Mouse (Mus musculus): ENCODE data around the gene Ten1. TPM values are rescaled to one million over a fixed set of nuclear protein-coding genes. Genes with fewer than 3 reads are reported as not detected.

Ten1 gene
- polyA plus RNA-seq, 1 experiment from 2014 or later, result 54.9 TPM

DNA sequence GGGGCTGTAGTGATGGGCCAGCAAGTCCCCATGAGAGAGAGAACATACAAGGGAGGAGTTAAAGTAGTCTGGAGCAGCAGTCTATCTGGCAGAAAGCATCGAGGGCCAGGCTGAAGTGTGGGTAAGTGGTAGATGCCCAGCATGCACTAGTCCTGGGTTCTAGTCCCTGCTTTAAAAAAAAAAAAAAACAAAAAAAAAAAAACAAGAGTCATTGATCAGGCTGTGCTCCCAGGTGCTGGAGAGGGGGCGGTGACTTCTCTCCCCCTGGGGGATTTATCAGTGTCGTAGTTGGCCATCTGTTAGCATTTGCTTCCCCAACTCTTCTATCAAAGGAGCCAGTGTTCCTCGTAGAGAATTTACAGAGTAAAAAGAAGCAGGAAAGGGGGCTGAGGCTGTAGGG lies 8.0 kb downstream of the Ten1 start:
- Histone ChIP-seq H3K27ac (ENCODE audit: low read depth, low read length) (no peak overlapping the region), H3K27me3 (ENCODE audit: control insufficient read depth, insufficient read depth, low read length) (no peaks in the 10 kb centered on the region), H3K9me3 (ENCODE audit: control insufficient read depth, low read length) (no peaks in the 10 kb centered on the region), H3K4me2 (ENCODE audit: low read depth) (no peak overlapping the region), H3K36me3 (ENCODE audit: control insufficient read depth, insufficient read depth, low read length) (no peaks in the 10 kb centered on the region), H3K4me1 (ENCODE audit: control insufficient read depth, insufficient read depth, low read length) (no peaks in the 10 kb centered on the region), H3K9ac (ENCODE audit: low read length) (no peak overlapping the region), H3K4me3 (ENCODE audit: low read depth, low read length) (no peak overlapping the region)
- ATAC-seq (ENCODE audit: insufficient read depth, low FRiP score, low TSS enrichment) (no peak), DNase-seq (ENCODE audit: low spot score) (no peak)
- WGBS, result 66% methylated on average over 4 of the region's 4 CpGs

DNA sequence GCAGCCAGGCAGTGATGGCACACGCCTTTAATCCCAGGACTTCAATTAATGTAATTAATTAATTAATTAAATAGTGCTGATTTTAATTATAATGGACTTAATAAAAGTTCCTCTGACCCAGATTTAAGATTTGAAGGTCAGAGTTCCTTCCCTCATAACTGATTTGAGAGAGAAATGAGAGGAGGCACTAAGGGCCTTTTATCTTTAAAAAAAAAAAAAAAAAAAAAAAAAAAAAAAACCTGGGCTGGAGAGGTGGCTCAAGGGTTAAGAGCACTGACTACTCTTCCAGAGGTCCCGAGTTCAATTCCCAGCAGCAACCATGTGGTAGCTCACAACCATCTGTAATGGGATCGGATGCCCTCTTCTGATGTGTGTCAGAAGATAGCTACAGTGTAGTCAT lies 10.0 kb downstream of the Ten1 start:
- no peaks in the 10 kb centered on the region for H3K27me3 ChIP-seq (ENCODE audit: control insufficient read depth, insufficient read depth, low read length)
- H3K4me1 ChIP-seq (ENCODE audit: control insufficient read depth, insufficient read depth, low read length), result no peaks in the 10 kb centered on the region
- 80% methylated on average over 3 of the region's 3 CpGs for WGBS
- no peak overlapping the region for H3K4me2 ChIP-seq (ENCODE audit: low read depth)
- no peak overlapping the region for H3K4me3 ChIP-seq (ENCODE audit: low read depth, low read length)
- ATAC-seq (ENCODE audit: insufficient read depth, low FRiP score, low TSS enrichment) (no peak), DNase-seq (ENCODE audit: low spot score) (no peak)
- H3K36me3 ChIP-seq (ENCODE audit: control insufficient read depth, insufficient read depth, low read length), result no peaks in the 10 kb centered on the region
- no peak overlapping the region for H3K27ac ChIP-seq (ENCODE audit: low read depth, low read length)
- no peaks in the 10 kb centered on the region for H3K9me3 ChIP-seq (ENCODE audit: control insufficient read depth, low read length)
- no peak overlapping the region for H3K9ac ChIP-seq (ENCODE audit: low read length)

DNA sequence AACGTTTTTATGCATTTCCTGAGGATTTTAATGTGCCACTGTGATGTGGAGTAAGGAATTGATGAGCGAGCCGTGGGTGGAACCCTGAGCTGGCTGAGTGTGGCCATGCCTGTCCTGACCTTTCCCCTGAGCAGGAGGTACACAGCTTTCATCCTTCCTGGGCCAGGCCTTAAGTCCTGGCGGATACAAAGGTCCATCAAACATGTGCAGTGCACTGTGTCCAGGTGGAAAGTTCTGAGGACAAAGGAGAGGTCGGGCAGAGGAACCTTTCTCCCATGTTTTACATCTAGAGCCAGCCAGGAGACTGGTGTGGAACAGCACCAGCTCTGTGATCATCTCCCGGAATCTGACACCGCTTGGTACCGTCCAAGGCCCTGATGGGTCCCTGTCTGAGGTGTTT lies 10.6 kb downstream of the Ten1 start:
- no peak for ATAC-seq (ENCODE audit: insufficient read depth, low FRiP score, low TSS enrichment)
- no peak overlapping the region for H3K4me3 ChIP-seq (ENCODE audit: low read depth, low read length)
- 79% methylated on average over 8 of the region's 8 CpGs for WGBS

DNA sequence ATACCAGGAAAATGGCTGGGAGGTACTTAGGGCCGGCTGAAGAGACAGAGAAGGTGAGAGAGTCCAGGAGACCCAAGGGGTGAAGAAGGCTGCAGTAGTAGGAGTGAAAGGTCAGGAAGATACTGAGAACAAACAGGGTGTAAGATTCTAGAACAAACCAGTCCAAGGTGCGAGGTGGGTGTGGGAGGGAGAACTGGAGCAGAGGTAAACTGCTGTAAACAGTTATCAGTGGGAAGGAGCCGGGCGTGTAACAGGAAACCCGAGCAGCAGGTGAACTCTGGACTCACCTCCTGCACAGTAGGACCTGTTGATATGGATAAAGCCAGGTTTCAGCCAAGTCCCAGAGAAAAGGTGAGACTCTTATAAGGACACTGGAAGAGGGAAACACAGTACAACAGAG lies 12.0 kb downstream of the Ten1 start:
- no peak overlapping the region for H3K4me3 ChIP-seq (ENCODE audit: low read depth, low read length)
- no peak for DNase-seq (ENCODE audit: low spot score)

More for the DNA sequence above, 10.6 kb downstream of the Ten1 start:
- H3K4me1 ChIP-seq (ENCODE audit: control insufficient read depth, insufficient read depth, low read length), result no peaks in the 10 kb centered on the region
- no peaks in the 10 kb centered on the region for H3K27me3 ChIP-seq (ENCODE audit: control insufficient read depth, insufficient read depth, low read length)
- H3K4me2 ChIP-seq (ENCODE audit: low read depth), result no peak overlapping the region
- H3K36me3 ChIP-seq (ENCODE audit: control insufficient read depth, insufficient read depth, low read length), result no peaks in the 10 kb centered on the region
- H3K27ac ChIP-seq (ENCODE audit: low read depth, low read length), result no peak overlapping the region
- H3K9ac ChIP-seq (ENCODE audit: low read length), result no peak overlapping the region
- no peak for DNase-seq (ENCODE audit: low spot score)
- no peaks in the 10 kb centered on the region for H3K9me3 ChIP-seq (ENCODE audit: control insufficient read depth, low read length)

DNA sequence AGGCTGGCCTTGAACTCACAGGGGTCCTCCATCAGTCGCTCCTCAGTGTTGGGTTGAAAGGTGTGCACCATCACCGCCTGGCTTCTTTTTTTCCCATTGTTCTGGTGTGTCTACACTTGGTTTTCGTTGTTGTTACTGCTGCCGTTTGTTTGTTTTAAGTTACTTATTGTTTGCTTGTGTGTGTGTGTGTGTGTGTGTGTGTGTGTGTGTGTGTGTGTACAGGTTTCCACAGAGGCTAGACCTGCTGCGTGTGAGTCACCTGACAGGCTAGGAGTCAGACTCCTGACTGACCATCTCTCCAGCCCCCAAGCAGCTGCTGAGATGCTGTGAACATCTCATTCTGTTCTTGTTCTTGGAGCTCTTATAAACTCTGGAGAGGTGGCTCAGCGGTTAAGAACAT lies 14.2 kb downstream of the Ten1 start:
- no peak overlapping the region for H3K27ac ChIP-seq (ENCODE audit: low read depth, low read length)
- ATAC-seq (ENCODE audit: insufficient read depth, low FRiP score, low TSS enrichment) (no peak), DNase-seq (ENCODE audit: low spot score) (no peak)
- H3K27me3 ChIP-seq (ENCODE audit: control insufficient read depth, insufficient read depth, low read length), result no peaks in the 10 kb centered on the region
- H3K4me2 ChIP-seq (ENCODE audit: low read depth), result no peak overlapping the region
- 86% methylated on average over 6 of the region's 6 CpGs for WGBS
- H3K4me3 ChIP-seq (ENCODE audit: low read depth, low read length), result no peak overlapping the region
- no peaks in the 10 kb centered on the region for H3K4me1 ChIP-seq (ENCODE audit: control insufficient read depth, insufficient read depth, low read length)
- H3K36me3 ChIP-seq (ENCODE audit: control insufficient read depth, insufficient read depth, low read length), result no peaks in the 10 kb centered on the region
- H3K9ac ChIP-seq (ENCODE audit: low read length), result no peak overlapping the region
- no peaks in the 10 kb centered on the region for H3K9me3 ChIP-seq (ENCODE audit: control insufficient read depth, low read length)

More for the DNA sequence above, 12.0 kb downstream of the Ten1 start:
- H3K36me3 ChIP-seq (ENCODE audit: control insufficient read depth, insufficient read depth, low read length), result no peaks in the 10 kb centered on the region
- ATAC-seq (ENCODE audit: insufficient read depth, low FRiP score, low TSS enrichment), result no peak
- no peak overlapping the region for H3K4me2 ChIP-seq (ENCODE audit: low read depth)
- no peak overlapping the region for H3K9ac ChIP-seq (ENCODE audit: low read length)
- 59% methylated on average over 5 of the region's 5 CpGs for WGBS
- no peaks in the 10 kb centered on the region for H3K27me3 ChIP-seq (ENCODE audit: control insufficient read depth, insufficient read depth, low read length)
- no peaks in the 10 kb centered on the region for H3K9me3 ChIP-seq (ENCODE audit: control insufficient read depth, low read length)
- H3K4me1 ChIP-seq (ENCODE audit: control insufficient read depth, insufficient read depth, low read length), result no peaks in the 10 kb centered on the region
- no peak overlapping the region for H3K27ac ChIP-seq (ENCODE audit: low read depth, low read length)

DNA sequence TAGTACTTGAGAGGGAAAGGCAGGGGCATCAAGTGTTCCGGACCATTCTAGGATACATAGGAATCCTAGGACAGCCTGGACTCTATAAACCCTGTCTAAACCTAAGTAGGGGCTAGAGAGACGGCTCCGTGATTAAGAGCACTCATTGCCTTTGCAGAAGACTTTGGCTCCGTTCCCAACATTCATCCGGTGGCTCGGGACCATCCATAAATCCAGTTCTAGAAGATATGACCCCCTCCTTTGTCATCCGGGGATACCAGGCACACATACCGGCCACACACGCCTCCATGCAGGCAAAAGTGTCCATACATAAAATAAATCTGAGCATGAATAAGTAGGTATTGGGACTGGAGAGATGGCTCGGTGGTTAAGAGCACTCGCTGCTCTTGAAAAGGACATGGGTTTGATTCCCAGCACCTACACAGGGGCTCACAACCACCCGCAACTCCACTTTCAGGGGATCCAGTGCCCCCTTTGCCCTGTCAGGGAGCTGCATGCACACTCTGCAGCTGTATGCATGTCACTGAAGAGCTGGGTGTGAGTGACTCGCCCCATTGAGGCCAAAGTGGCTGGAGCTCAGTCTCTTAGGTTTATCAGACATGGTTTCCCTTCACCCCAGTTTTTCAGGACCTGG lies 15.3 kb downstream of the Ten1 start:
- Histone ChIP-seq H3K36me3 (ENCODE audit: control insufficient read depth, insufficient read depth, low read length) (no peaks in the 10 kb centered on the region), H3K4me2 (ENCODE audit: low read depth) (no peak overlapping the region), H3K4me3 (ENCODE audit: low read depth, low read length) (no peak overlapping the region), H3K27me3 (ENCODE audit: control insufficient read depth, insufficient read depth, low read length) (no peaks in the 10 kb centered on the region), H3K27ac (ENCODE audit: low read depth, low read length) (no peak overlapping the region), H3K9me3 (ENCODE audit: control insufficient read depth, low read length) (no peaks in the 10 kb centered on the region), H3K9ac (ENCODE audit: low read length) (no peak overlapping the region), H3K4me1 (ENCODE audit: control insufficient read depth, insufficient read depth, low read length) (no peaks in the 10 kb centered on the region; the same call in 1 of the 2 replicates)
- DNase-seq (ENCODE audit: low spot score) (no peak), ATAC-seq (ENCODE audit: insufficient read depth, low FRiP score, low TSS enrichment) (no peak)
- WGBS, result 92% methylated on average over 13 of the region's 13 CpGs

DNA sequence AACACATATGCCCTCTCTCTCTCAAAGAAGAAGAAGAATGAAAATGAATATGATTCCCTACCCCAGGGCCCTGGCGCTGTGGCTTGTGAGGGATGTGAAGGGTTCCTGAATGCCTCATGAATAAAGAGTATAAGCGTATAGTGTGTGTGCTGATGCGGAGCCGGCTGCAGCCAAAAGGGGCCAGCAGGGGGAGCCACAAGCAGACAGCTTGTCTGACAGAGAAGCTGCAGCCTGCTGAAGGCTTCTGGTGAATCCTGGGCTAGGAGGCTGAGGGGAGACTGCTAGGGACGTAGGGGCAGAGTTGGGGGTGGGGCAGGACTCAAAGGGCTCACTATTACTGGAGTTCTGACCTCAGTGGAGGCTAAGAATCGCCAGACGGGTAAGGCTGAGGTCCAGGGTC lies 16.5 kb downstream of the Ten1 start:
- H3K9me3 ChIP-seq (ENCODE audit: control insufficient read depth, low read length), result no peaks in the 10 kb centered on the region
- no peak overlapping the region for H3K27ac ChIP-seq (ENCODE audit: low read depth, low read length)
- no peaks in the 10 kb centered on the region; the same call in 1 of the 2 replicates for H3K4me1 ChIP-seq (ENCODE audit: control insufficient read depth, insufficient read depth, low read length)
- no peak overlapping the region for H3K4me3 ChIP-seq (ENCODE audit: low read depth, low read length)
- no peaks in the 10 kb centered on the region for H3K36me3 ChIP-seq (ENCODE audit: control insufficient read depth, insufficient read depth, low read length)
- ATAC-seq (ENCODE audit: insufficient read depth, low FRiP score, low TSS enrichment) (no peak), DNase-seq (ENCODE audit: low spot score) (no peak)
- no peak overlapping the region for H3K9ac ChIP-seq (ENCODE audit: low read length)
- no peaks in the 10 kb centered on the region for H3K27me3 ChIP-seq (ENCODE audit: control insufficient read depth, insufficient read depth, low read length)
- 76% methylated on average over 7 of the region's 7 CpGs for WGBS
- H3K4me2 ChIP-seq (ENCODE audit: low read depth), result no peak overlapping the region

DNA sequence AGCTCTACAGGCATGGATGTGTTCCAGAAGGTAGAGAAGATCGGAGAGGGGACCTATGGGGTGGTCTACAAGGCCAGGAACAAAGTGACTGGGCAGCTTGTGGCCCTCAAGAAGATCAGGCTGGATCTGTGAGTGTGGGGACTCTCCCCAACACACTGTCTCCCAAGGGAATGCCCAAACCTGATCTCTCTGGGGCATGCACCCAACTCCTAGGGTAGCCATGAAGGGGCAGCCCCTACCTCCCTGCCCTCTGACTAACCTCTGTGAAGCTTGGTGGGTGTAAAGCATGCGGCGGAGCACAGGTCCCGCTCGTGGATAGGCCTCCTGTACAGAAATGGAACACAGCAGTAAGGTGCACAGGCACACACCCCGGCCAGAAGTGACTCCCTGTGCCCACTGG lies 17.3 kb downstream of the Ten1 start:
- DNase-seq (ENCODE audit: low spot score), result no peak
- no peak overlapping the region for H3K4me3 ChIP-seq (ENCODE audit: low read depth, low read length)
- H3K9me3 ChIP-seq (ENCODE audit: control insufficient read depth, low read length), result no peaks in the 10 kb centered on the region
- no peaks in the 10 kb centered on the region for H3K36me3 ChIP-seq (ENCODE audit: control insufficient read depth, insufficient read depth, low read length)
- H3K9ac ChIP-seq (ENCODE audit: low read length), result no peak overlapping the region
- 87% methylated on average over 6 of the region's 6 CpGs for WGBS
- no peak overlapping the region for H3K27ac ChIP-seq (ENCODE audit: low read depth, low read length)
- ATAC-seq (ENCODE audit: insufficient read depth, low FRiP score, low TSS enrichment), result no peak
- H3K4me1 ChIP-seq (ENCODE audit: control insufficient read depth, insufficient read depth, low read length), result no peaks in the 10 kb centered on the region; the same call in 1 of the 2 replicates
- H3K4me2 ChIP-seq (ENCODE audit: low read depth), result no peak overlapping the region
- H3K27me3 ChIP-seq (ENCODE audit: control insufficient read depth, insufficient read depth, low read length), result peaks cover 2% of the 10 kb centered on the region; the same call in 1 of the 2 replicates

DNA sequence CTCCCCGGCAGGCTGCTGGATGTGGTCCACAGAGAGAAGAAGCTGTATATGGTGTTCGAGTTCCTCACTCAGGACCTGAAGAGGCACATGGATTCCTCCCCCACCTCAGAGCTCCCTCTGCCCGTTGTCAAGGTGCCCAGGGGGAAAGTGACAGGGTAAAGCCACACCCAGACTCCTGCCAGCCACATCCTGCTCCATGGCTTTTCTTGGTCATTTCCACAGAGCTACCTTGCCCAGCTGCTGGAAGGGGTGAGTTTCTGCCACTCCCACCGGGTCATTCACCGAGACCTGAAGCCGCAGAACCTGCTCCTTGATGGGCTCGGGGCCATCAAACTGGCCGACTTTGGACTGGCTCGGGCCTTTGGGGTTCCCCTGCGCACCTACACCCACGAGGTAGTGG lies 17.9 kb downstream of the Ten1 start:
- Histone ChIP-seq H3K4me2 (ENCODE audit: low read depth) (no peak overlapping the region), H3K9ac (ENCODE audit: low read length) (no peak overlapping the region), H3K36me3 (ENCODE audit: control insufficient read depth, insufficient read depth, low read length) (no peaks in the 10 kb centered on the region), H3K27ac (ENCODE audit: low read depth, low read length) (no peak overlapping the region), H3K4me3 (ENCODE audit: low read depth, low read length) (no peak overlapping the region), H3K27me3 (ENCODE audit: control insufficient read depth, insufficient read depth, low read length) (peaks cover 7% of the 10 kb centered on the region), H3K4me1 (ENCODE audit: control insufficient read depth, insufficient read depth, low read length) (no peaks in the 10 kb centered on the region; the same call in 1 of the 2 replicates), H3K9me3 (ENCODE audit: control insufficient read depth, low read length) (peaks cover 1% of the 10 kb centered on the region; the same call in 1 of the 2 replicates)
- ATAC-seq (ENCODE audit: insufficient read depth, low FRiP score, low TSS enrichment) (no peak), DNase-seq (ENCODE audit: low spot score) (no peak)
- WGBS, result 84% methylated on average over 11 of the region's 11 CpGs

Measured in neural tube, embryonic 11.5 days (tissue).